Mouse (Mus musculus) liver, postnatal 0 days (tissue): Measurements from ENCODE around the gene Ireb2. TPM values are rescaled to one million over a fixed set of nuclear protein-coding genes. Genes with fewer than 3 reads are reported as not detected.
"Not testable (repeated sequence)": the region's sequence is repeated elsewhere in the genome, so short reads cannot be mapped to it uniquely, and the experiment has no call there.

Source experiments
- ATAC-seq: fragments of 200-750 bp; cut with Nextera tagmentation; 2 replicates; pipeline ENCODE4 v1.8.0; 2017; ENCODE audit warnings: mild to moderate bottlenecking, moderate library complexity
- DNase-seq: peaks from one replicate; pipeline ENCODE4 v3.0.0-alpha.2; 2016
- H3K27ac ChIP-seq: fragments of 300-500 bp; sonication (generic); 2 replicates; pipeline ENCODE4 v1.5.1; 2014; ENCODE audit warnings: antibody characterized with exemption, moderate library complexity, mild to moderate bottlenecking, low read depth
- H3K27me3 ChIP-seq: fragments of 300-500 bp; sonication (generic); 2 replicates; pipeline ENCODE4 v1.6.1; 2014; ENCODE audit warnings: low read length, control low read depth, mixed read lengths; ENCODE audit not compliant: insufficient read depth
- H3K36me3 ChIP-seq: fragments of 300-500 bp; sonication (generic); replicated peaks from 2 replicates; pipeline ENCODE4 v1.6.1; 2014; ENCODE audit warnings: mild to moderate bottlenecking, control low read depth, low read length, moderate library complexity, mixed read lengths; ENCODE audit not compliant: insufficient read depth
- H3K4me1 ChIP-seq: fragments of 300-500 bp; sonication (generic); 2 replicates; pipeline ENCODE4 v1.6.1; 2014; ENCODE audit warnings: antibody characterized with exemption, mild to moderate bottlenecking, control low read depth; ENCODE audit not compliant: insufficient read depth
- H3K4me2 ChIP-seq: fragments of 300-500 bp; sonication (generic); 2 replicates; pipeline ENCODE4 v1.6.1; 2014; ENCODE audit warnings: low read depth, mild to moderate bottlenecking, low read length, moderate library complexity, mixed read lengths
- H3K4me3 ChIP-seq: fragments of 300-500 bp; sonication (generic); 2 replicates; pipeline ENCODE4 v1.5.1; 2014; ENCODE audit warnings: low read depth, low read length
- H3K9ac ChIP-seq: fragments of 300-500 bp; sonication (generic); replicated peaks from 2 replicates; pipeline ENCODE4 v1.6.1; 2014; ENCODE audit warnings: mild to moderate bottlenecking, moderate library complexity
- H3K9me3 ChIP-seq: fragments of 300-500 bp; sonication (generic); 2 replicates; pipeline ENCODE4 v1.6.1; 2016; ENCODE audit warnings: mild to moderate bottlenecking, control low read depth, low read length, mixed read lengths
- CTCF ChIP-seq: sonication (generic); IDR thresholded peaks from 2 replicates; pipeline ENCODE4 v1.5.1; 2016; ENCODE audit warnings: antibody characterized with exemption, low read depth
- EP300 ChIP-seq: IDR thresholded peaks from 2 replicates; pipeline ENCODE4 v1.6.1; 2016; ENCODE audit warnings: antibody characterized with exemption, low read depth, mild to moderate bottlenecking
- WGBS: fragments of 180-500 bp; shearing (Covaris S2); extraction: QIAGEN DNeasy Blood & Tissue Kit; methylation state at CpG from one replicate; pipeline ENCODE4 v1.1.7; 2014; ENCODE audit not compliant: insufficient replicate concordance; 5-methylcytosine and 5-hydroxymethylcytosine counted together
- polyA plus RNA-seq: library from polyadenylated mRNA; unstranded; fragments of >200 nt; fragmentation: Nextera tagmentation; extraction: Ambion mirVana; gene quantifications from 2 replicates; pipeline ENCODE4 v1.2.1, GENCODE M21; 2015

Ireb2 gene
- 6.5 and 7.5 TPM in 2 replicates for polyA plus RNA-seq

GRCm38 (mm10) chr9:54863363-54864281 lies at the start of gene Ireb2:
Gene Ireb2 (plus strand): TSS chr9:54863789.
- Histone ChIP-seq H3K9me3 (no peaks in the 10 kb centered on the region), H3K27me3 (no peaks in the 10 kb centered on the region), H3K4me1 (peaks cover 26% of the 10 kb centered on the region), H3K9ac (peak within 1 kb of the TSS; percentile 97), H3K27ac (peak within 1 kb of the TSS; percentile 96), H3K4me3 (peak within 1 kb of the TSS; percentile 92), H3K36me3 (peaks cover 28% of the 10 kb centered on the region), H3K4me2 (peak within 1 kb of the TSS; percentile 75)
- peak; percentile 99 for DNase-seq
- under 1% methylated on average over 70 of the region's 72 CpGs for WGBS
- TF ChIP-seq EP300 (peak; percentile 87), CTCF (no peak)
- ATAC-seq = peak; percentile 94

DNA sequence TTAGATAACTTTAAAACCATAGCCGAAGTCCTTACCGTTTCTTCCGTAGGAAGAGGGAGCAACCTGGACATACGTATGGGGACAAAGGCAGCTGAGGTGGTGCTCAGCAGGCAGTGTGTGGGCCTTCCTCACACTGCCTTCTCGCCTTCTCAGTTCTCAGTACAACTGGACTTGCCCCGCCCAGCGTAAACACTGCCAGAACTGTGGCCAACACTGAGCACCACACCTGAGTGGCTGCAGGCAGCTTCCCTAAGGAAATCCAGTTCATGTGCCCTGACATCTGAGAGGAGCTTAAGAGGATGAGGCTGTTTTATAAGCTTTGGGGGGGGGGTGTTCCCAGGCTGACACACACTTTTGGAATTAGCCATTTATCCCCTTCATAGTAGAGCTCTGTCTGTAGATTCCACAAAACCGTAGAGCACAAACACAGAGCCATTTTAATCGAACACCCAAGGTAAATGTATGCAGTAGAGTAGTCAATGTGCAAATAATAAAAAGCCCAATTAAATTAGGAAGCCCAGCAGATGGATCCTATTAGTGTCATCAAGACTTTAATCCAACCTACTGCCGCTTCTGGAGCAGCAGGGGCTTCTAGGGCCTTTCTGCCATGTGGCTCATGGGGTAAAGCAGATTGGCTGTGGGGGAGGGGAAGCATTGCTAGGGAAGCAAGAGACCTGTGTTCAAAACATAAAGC lies 46.9 kb upstream of the Ireb2 start:
- Histone ChIP-seq H3K36me3 (no peaks in the 10 kb centered on the region), H3K27me3 (no peaks in the 10 kb centered on the region), H3K4me2 (no peak overlapping the region), H3K27ac (no peak overlapping the region), H3K4me1 (no peaks in the 10 kb centered on the region), H3K9ac (no peak overlapping the region), H3K4me3 (no peak overlapping the region), H3K9me3 (no peaks in the 10 kb centered on the region)
- no peak for DNase-seq
- 66% methylated on average over 10 of the region's 10 CpGs for WGBS
- ATAC-seq = no peak
- no peak for TF ChIP-seq CTCF
- no peak for TF ChIP-seq EP300

GRCm38 (mm10) chr9:54821442-54822100 lies 42.0 kb upstream of the Ireb2 start:
- H3K27ac ChIP-seq = no peak overlapping the region
- peak; percentile 75 for TF ChIP-seq CTCF
- TF ChIP-seq EP300 = no peak
- H3K9me3 ChIP-seq = no peaks in the 10 kb centered on the region
- DNase-seq (peak; percentile 21), ATAC-seq (no peak)
- no peaks in the 10 kb centered on the region for H3K27me3 ChIP-seq
- WGBS = 60% methylated on average over 5 of the region's 5 CpGs
- H3K4me3 ChIP-seq = no peak overlapping the region
- H3K9ac ChIP-seq = no peak overlapping the region
- no peak overlapping the region for H3K4me2 ChIP-seq
- H3K4me1 ChIP-seq = no peaks in the 10 kb centered on the region
- no peaks in the 10 kb centered on the region for H3K36me3 ChIP-seq

DNA sequence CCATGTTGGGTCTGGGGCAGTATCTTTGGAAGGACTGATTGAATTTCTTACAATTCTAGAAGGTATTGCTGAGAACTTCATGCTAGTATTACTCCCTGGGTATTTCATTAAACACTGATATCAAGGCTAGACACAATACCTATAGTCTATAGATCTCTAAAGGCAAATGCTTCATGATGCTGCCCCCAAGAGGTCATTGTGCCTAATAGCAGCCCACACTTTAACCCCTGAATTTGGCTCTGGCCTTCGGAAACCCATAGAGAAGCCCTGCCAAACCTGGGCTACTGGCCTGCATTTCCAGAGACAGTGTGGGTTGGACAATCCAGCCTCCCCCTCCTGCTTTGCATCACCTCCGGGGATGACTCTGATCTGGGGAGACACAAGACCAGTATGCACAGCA lies 33.8 kb upstream of the Ireb2 start:
- H3K9me3 ChIP-seq = no peaks in the 10 kb centered on the region
- no peak overlapping the region for H3K9ac ChIP-seq
- H3K36me3 ChIP-seq = no peaks in the 10 kb centered on the region
- DNase-seq = no peak
- TF ChIP-seq CTCF (peak; percentile 53), EP300 (no peak)
- ATAC-seq = no peak
- no peak overlapping the region for H3K4me3 ChIP-seq
- no peaks in the 10 kb centered on the region for H3K27me3 ChIP-seq
- 37% methylated on average over 2 of the region's 2 CpGs for WGBS
- H3K4me2 ChIP-seq = no peak overlapping the region
- H3K4me1 ChIP-seq = no peaks in the 10 kb centered on the region
- H3K27ac ChIP-seq = no peak overlapping the region

GRCm38 (mm10) chr9:54830624-54831023 lies 33.0 kb upstream of the Ireb2 start:
- no peaks in the 10 kb centered on the region for H3K36me3 ChIP-seq
- peak; percentile 82 for TF ChIP-seq CTCF
- no peak for TF ChIP-seq EP300
- H3K4me2 ChIP-seq = no peak overlapping the region
- H3K4me3 ChIP-seq = no peak overlapping the region
- WGBS = 28% methylated on average over 3 of the region's 3 CpGs
- H3K27ac ChIP-seq = no peak overlapping the region
- no peaks in the 10 kb centered on the region for H3K4me1 ChIP-seq
- no peaks in the 10 kb centered on the region for H3K27me3 ChIP-seq
- no peaks in the 10 kb centered on the region for H3K9me3 ChIP-seq
- ATAC-seq (no peak), DNase-seq (peak; percentile 59)
- H3K9ac ChIP-seq = no peak overlapping the region

DNA sequence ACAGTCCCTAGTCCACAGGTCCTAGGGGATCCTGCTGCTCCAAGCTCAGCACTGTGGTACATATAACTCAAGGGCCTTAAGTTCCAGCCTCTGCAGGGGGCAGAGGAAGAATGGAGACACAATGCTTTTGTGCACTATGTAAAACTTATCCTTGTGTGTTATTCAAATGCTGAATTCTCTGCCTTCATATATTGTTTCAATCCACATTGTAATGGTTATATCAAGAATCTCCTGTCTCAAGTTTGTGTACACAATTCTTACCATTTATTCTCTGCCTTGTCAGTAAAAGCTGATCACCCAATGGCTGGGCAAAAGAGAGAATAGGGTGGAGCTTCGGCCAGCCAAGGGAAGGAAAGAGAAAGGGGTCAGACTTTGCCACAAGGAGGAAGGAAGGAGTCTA lies 29.8 kb upstream of the Ireb2 start:
- Histone ChIP-seq H3K4me2 (no peak overlapping the region), H3K9ac (no peak overlapping the region), H3K4me1 (no peaks in the 10 kb centered on the region), H3K9me3 (no peaks in the 10 kb centered on the region), H3K36me3 (no peaks in the 10 kb centered on the region), H3K4me3 (no peak overlapping the region), H3K27me3 (no peaks in the 10 kb centered on the region), H3K27ac (no peak overlapping the region)
- DNase-seq (no peak), ATAC-seq (no peak)
- TF ChIP-seq EP300 (no peak), CTCF (no peak)
- 48% methylated on average over 1 of the region's 1 CpGs for WGBS

DNA sequence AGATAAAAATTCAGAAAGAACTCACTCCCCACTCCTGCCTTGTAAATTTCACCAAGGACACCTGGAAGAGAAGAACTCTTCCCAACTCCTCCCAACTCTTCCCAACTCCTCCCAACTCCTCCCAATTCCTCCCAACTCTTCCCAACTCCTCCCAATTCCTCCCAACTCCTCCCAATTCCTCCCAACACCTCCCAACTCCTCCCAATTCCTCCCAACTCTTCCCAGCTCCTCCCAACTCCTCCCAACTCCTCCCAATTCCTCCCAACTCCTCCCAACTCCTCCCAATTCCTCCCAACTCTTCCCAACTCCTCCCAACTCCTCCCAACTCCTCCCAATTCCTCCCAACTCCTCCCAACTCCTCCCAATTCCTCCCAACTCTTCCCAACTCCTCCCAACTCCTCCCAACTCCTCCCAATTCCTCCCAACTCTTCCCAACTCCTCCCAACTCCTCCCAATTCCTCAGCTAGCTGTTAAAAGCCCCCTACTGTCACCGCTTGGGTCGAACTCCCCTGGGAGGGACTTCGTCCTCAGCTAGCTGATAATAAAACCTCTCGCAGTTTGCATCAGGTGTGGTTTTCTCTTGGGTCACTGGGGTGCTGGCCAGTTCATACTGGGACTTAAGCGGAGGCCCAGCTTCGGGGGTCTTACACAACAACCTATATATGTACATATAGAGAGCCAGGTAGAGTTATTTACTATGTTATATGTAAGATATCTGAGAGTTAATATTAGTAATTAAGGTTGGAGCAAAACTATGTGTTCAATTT lies 27.5 kb upstream of the Ireb2 start:
- not testable (repeated sequence) for H3K36me3 ChIP-seq, H3K4me3 ChIP-seq, H3K9ac ChIP-seq, H3K27ac ChIP-seq, ATAC-seq, H3K9me3 ChIP-seq, H3K4me2 ChIP-seq, DNase-seq, H3K4me1 ChIP-seq, H3K27me3 ChIP-seq
- WGBS = 82% methylated on average over 6 of the region's 6 CpGs
